Mouse (Mus musculus): ENCODE measurements at regions not wholly inside any gene's neighbourhood (a gene's known extent, or its start where the extent isn't known, plus 50 kb on each side); places are given as distances from the start of the nearest gene placed in this dataset.

DNA sequence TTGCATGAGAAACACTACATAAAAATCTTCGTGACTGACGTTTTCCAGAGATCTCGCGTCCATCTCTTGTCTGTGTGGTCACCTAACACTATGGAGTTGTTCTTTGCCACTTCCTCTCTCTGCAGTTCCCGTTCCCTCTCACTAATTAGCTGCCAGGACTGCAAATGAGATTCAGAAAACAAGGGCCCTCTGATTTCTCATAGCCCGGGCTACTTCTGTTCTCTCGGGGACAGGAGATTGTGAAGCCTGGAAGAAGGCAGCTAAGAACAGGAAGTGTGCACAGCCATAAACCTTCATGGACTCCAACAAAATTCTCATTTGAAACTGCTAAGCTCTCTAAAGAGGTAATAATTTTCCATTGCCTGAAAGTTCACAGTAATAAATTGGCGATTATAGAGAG lies 358.9 kb upstream of the Actbl2 start:
- H3K27ac ChIP-seq (ENCODE audit: insufficient read depth, low read depth, low read length) = no peak overlapping the region
- H3K4me1 ChIP-seq (ENCODE audit: control insufficient read depth, insufficient read depth, low read length) = no peaks in the 10 kb centered on the region
- TF ChIP-seq POLR2A (IDR thresholded peaks at IDR 0.05; ENCODE audit: insufficient read depth, low read depth, low read length) (no peak), CTCF (IDR thresholded peaks at IDR 0.05; ENCODE audit: insufficient read depth, low read depth, low read length) (no peak)
- H3K4me3 ChIP-seq (ENCODE audit: insufficient read depth, low read depth, low read length) = no peak overlapping the region
- whole genome bisulfite sequencing = 72% methylated on average over 8 of the region's 8 CpGs

DNA sequence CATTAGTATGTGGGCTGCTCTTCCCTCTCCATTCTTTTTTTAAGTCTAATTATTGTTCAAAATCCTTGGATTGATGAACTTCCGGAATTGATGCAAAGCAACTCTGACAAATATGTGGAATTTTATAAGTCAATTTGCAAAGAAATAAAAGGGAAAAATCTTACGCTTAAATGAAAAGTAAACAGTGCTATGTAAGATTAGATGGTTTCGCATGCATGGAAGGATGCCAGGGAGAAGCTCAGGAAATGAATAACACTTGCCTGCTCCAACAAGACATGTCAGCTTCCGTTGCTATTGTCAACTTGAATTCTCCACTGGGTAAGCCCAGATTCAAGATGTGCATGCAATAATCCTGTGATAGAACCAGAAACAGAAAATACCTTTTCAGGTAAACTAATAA lies 357.2 kb upstream of the Actbl2 start:
- H3K27ac ChIP-seq (ENCODE audit: insufficient read depth, low read depth, low read length) = no peak overlapping the region
- H3K4me3 ChIP-seq (ENCODE audit: insufficient read depth, low read depth, low read length) = no peak overlapping the region
- no peaks in the 10 kb centered on the region for H3K4me1 ChIP-seq (ENCODE audit: control insufficient read depth, insufficient read depth, low read length)
- TF ChIP-seq CTCF (IDR thresholded peaks at IDR 0.05; ENCODE audit: insufficient read depth, low read depth, low read length) (no peak), POLR2A (IDR thresholded peaks at IDR 0.05; ENCODE audit: insufficient read depth, low read depth, low read length) (no peak)
- WGBS = 71% methylated on average over 4 of the region's 4 CpGs

DNA sequence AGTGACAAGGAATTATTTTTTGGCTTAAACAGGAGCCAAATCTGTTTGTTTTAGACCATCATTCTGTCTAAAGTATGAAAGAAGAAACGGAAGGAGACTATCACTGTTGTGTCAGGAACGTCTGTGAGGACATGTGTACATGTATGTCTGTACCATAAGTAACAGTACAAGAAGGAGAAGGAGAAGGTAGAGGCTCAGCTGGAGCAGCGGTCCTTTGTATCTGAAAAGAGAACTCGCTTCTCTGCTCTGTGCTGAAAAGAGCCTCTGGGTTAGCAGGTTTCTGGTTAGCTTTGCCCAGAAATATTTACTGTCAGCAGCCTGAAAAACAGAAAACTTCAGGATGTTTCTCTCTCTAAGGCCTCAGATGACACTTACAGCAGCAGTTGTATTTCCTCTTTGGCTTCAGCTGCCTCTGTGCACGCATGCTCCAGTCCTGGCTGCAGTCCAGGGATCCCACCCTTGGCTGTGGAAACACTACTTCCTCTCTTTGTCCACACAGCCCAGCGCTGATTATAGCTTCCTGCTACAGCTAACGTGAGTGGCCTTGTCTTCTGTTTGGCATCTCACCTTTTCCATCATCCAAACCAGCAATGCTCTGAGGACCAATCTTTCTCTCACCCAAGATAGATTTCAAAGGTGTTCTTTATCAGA lies 351.7 kb upstream of the Actbl2 start:
- H3K27ac ChIP-seq (ENCODE audit: insufficient read depth, low read depth, low read length) = no peak overlapping the region
- 65% methylated on average over 7 of the region's 7 CpGs for WGBS
- no peak overlapping the region for H3K4me3 ChIP-seq (ENCODE audit: insufficient read depth, low read depth, low read length)

DNA sequence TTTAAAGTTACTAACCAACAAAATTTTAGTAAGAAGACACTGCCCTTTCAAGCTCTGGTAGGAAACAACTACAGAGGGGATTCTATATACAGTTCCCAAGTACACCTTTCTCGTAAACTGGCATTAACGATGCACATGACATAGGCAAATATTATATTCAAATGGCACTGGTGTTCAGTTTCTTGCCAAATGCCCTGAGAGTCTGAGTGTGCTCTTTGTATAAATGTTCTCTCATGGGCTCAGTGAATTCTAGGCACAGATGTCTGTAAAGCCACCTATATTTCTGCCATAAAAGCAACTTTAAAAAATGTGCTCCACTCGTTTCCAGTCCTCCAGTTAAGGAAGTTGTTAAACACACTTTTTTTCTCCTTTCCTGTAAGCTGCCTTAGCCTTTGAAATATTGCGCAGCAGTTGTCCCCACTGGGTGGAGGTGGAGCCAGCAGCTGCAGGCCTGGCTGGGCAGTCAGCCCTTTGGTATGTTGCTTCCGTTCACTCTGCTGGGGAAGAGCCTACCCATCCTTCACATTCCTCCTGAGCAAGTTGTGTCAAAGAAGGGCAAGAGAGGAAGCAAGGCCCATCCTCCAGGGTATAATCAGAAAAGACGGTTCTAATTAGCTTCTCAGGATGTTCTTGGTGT lies 347.4 kb upstream of the Actbl2 start:
- no peak overlapping the region for H3K27ac ChIP-seq (ENCODE audit: insufficient read depth, low read depth, low read length)
- 69% methylated on average over 6 of the region's 6 CpGs for WGBS
- TF ChIP-seq CTCF (IDR thresholded peaks at IDR 0.05; ENCODE audit: insufficient read depth, low read depth, low read length) (no peak), POLR2A (IDR thresholded peaks at IDR 0.05; ENCODE audit: insufficient read depth, low read depth, low read length) (no peak)
- no peaks in the 10 kb centered on the region for H3K4me1 ChIP-seq (ENCODE audit: control insufficient read depth, insufficient read depth, low read length)
- H3K4me3 ChIP-seq (ENCODE audit: insufficient read depth, low read depth, low read length) = no peak overlapping the region

More for the DNA sequence above, 351.7 kb upstream of the Actbl2 start:
- TF ChIP-seq POLR2A (IDR thresholded peaks at IDR 0.05; ENCODE audit: insufficient read depth, low read depth, low read length) (no peak), CTCF (IDR thresholded peaks at IDR 0.05; ENCODE audit: insufficient read depth, low read depth, low read length) (no peak)
- no peaks in the 10 kb centered on the region for H3K4me1 ChIP-seq (ENCODE audit: control insufficient read depth, insufficient read depth, low read length)

DNA sequence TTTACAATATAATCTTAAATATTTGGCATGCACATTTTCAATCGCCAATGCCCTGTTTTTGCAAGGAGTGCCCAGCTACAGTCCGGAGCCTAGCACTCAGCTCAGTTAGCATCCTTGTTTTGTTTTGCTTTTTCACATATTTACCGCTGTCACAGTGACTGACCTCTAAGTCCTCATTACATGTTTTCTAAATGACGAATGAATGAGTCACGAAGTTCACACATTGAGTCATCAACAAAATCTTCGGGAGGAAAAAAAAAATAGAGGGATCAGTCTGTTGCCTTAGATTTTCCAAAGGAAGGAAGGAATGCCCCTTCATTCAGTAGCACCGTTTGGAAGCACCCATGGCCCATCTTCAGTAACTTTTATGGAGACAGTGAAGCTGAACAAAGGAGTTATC lies 342.9 kb upstream of the Actbl2 start:
- Histone ChIP-seq H3K27ac (ENCODE audit: insufficient read depth, low read depth, low read length) (no peak overlapping the region), H3K4me1 (ENCODE audit: control insufficient read depth, insufficient read depth, low read length) (no peaks in the 10 kb centered on the region), H3K4me3 (ENCODE audit: insufficient read depth, low read depth, low read length) (no peak overlapping the region)
- WGBS = 77% methylated on average over 7 of the region's 7 CpGs
- TF ChIP-seq POLR2A (IDR thresholded peaks at IDR 0.05; ENCODE audit: insufficient read depth, low read depth, low read length) (no peak), CTCF (IDR thresholded peaks at IDR 0.05; ENCODE audit: insufficient read depth, low read depth, low read length) (no peak)

DNA sequence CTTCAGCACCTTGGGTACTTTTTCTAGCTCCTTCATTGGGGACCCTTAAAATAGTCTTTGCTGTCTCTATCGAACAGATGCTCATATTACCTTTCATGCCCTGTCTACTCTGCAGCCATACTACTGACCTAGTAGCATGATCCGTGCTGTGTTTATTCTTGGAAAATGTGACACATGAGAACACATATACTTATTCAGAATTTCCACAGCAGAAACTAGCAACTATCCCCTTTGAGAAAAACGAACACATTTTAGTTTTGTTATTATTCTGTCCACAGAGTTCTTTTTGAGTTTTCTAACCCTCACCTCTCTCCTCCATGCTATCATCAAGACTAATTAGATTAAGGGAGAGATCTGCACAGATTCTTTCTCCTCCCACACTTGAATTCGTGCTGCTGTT lies 341.6 kb upstream of the Actbl2 start:
- Histone ChIP-seq H3K27ac (ENCODE audit: insufficient read depth, low read depth, low read length) (no peak overlapping the region), H3K4me1 (ENCODE audit: control insufficient read depth, insufficient read depth, low read length) (no peaks in the 10 kb centered on the region), H3K4me3 (ENCODE audit: insufficient read depth, low read depth, low read length) (no peak overlapping the region)
- TF ChIP-seq CTCF (IDR thresholded peaks at IDR 0.05; ENCODE audit: insufficient read depth, low read depth, low read length) = no peak
- TF ChIP-seq POLR2A (IDR thresholded peaks at IDR 0.05; ENCODE audit: insufficient read depth, low read depth, low read length) = no peak
- WGBS = 72% methylated on average over 4 of the region's 4 CpGs

DNA sequence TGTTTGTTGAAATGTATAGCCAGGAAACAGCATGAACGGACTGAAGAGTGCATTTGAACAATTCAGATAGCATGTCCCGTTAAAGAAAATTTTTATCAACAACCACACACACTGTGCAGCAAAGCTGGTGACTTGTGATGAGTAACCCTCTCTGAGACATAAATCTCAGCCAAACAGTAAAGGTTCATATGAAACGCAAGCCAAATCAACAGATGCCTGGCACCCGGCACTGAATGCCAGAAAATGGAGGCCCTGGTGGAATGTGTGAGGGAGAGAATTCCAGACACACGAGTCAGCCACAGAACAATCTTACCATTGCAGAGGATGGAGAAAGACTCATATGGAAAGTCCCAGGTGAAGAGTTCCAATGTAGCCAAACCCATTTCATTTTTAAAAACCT lies 341.1 kb upstream of the Actbl2 start:
- Histone ChIP-seq H3K27ac (ENCODE audit: insufficient read depth, low read depth, low read length) (no peak overlapping the region), H3K4me1 (ENCODE audit: control insufficient read depth, insufficient read depth, low read length) (no peaks in the 10 kb centered on the region), H3K4me3 (ENCODE audit: insufficient read depth, low read depth, low read length) (no peak overlapping the region)
- TF ChIP-seq CTCF (IDR thresholded peaks at IDR 0.05; ENCODE audit: insufficient read depth, low read depth, low read length) (no peak), POLR2A (IDR thresholded peaks at IDR 0.05; ENCODE audit: insufficient read depth, low read depth, low read length) (no peak)
- WGBS = 91% methylated on average over 5 of the region's 5 CpGs

DNA sequence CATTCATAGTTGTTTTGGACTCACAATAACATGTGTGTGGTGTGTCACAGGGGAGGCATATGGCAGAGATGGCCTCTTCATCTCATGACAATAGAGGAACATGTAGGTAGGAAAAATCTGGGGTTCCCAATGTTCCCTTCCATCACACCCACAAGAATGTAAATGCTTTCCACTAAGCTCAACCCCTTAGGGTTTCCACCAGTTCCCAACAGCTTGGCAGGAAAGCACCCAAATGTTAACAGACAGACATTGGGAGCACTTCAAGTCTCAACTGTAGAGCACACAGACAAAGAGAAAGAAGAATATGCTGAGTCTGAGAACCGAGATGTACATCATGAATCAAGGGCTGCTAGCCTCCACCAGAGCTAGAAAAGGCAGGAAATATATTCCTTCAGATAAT lies 339.7 kb upstream of the Actbl2 start:
- H3K4me3 ChIP-seq (ENCODE audit: insufficient read depth, low read depth, low read length) = no peak overlapping the region
- no peaks in the 10 kb centered on the region for H3K4me1 ChIP-seq (ENCODE audit: control insufficient read depth, insufficient read depth, low read length)
- WGBS = 88% methylated on average over 1 of the region's 1 CpGs
- TF ChIP-seq POLR2A (IDR thresholded peaks at IDR 0.05; ENCODE audit: insufficient read depth, low read depth, low read length) (no peak), CTCF (IDR thresholded peaks at IDR 0.05; ENCODE audit: insufficient read depth, low read depth, low read length) (no peak)
- no peak overlapping the region for H3K27ac ChIP-seq (ENCODE audit: insufficient read depth, low read depth, low read length)

DNA sequence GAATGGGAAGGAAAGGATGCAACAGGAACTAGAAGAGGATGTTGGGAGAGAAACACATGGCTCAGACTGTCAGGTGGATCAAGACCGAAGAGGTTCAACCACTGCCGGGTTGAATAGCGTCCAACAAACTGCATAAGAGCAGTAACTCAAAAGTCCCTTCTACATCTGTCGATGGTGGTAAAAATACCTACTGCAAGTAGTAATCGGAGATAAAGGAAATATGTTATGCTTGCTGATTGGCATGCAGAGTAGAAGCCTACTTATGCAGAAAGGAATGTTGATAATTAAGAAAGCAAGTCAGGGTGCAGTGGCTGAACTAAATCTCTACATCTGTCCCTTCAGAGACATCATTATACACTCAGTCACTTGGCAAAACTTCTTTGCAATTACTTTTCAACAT lies 330.9 kb upstream of the Actbl2 start:
- Histone ChIP-seq H3K4me1 (ENCODE audit: control insufficient read depth, insufficient read depth, low read length) (no peaks in the 10 kb centered on the region), H3K4me3 (ENCODE audit: insufficient read depth, low read depth, low read length) (no peak overlapping the region), H3K27ac (ENCODE audit: insufficient read depth, low read depth, low read length) (no peak overlapping the region)
- TF ChIP-seq POLR2A (IDR thresholded peaks at IDR 0.05; ENCODE audit: insufficient read depth, low read depth, low read length) (no peak), CTCF (IDR thresholded peaks at IDR 0.05; ENCODE audit: insufficient read depth, low read depth, low read length) (no peak)
- WGBS = 94% methylated on average over 5 of the region's 5 CpGs
